Mouse (Mus musculus) R1 (cell line): ENCODE measurements around the gene 9330161L09Rik.

Source experiments
- DNase-seq: peaks from one replicate; pipeline ENCODE4 v3.0.0-alpha.2; 2018; ENCODE audit warnings: low read depth, low spot score

Gene 9330161L09Rik

DNA sequence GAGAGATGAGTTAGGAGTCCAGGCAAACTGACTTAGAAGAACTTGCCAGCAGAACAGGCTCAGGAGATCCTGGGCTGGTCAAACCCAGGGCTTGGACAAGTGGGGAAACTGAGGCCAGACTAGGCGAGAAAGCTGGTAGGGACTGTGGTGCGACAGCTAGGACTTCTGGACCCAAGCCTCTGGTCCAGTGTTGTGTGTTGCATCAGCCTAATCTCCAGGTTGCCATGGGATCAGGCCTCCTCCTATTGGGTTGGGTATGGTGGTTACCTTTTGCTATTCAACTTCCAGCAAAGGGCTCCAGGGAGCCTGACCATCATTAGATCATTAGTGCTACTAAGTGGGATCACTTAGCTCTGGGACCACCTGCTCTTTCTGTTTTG is 18.3 kb downstream of the 9330161L09Rik start:
- no peak for DNase-seq

DNA sequence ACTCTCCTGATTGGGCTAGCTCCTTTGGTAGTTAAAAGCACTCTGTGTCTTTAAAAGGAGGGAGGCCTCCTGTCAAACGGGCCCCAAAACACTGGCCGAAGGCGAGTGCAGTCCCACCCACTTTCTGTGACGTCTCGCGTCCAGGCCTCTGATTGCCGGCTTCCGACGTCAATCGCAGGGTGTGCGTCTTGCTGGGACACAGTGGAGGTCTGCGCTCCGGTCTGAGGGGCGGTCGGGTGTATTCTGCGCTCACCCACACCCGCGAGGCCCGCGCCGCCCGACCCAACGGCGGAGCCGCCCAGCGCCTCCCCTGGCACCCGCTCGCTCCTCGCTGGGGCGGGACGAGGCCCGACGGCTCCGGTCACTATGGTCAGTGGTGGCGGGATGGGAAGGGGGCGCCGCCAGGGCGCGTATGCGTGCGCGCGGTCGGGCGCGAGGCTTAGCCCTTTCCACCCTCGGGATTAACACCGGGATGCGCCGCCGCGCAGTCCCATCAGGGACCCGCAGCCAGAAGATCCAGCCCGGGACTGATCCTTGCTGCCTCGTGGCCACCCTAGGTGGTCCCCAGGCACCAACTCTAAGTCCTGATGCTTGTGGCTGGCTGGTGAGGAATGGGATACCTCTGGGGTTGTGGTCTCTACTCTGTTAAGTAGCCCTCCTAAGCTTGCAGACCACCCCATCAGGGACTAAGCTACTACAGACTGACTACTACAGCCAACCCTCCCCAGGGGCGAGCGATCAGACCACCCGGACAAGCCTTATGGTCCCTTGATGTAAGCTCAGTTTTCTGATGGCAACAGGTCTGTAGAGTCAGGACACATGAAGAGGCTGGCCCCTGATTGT is 18.9 kb downstream of the 9330161L09Rik start, which contains the start of gene Otub2:
Otub2 (plus strand) TSS at position 178 of the 843 bp plus-strand sequence.
- DNase-seq, result peak; percentile 96

DNA sequence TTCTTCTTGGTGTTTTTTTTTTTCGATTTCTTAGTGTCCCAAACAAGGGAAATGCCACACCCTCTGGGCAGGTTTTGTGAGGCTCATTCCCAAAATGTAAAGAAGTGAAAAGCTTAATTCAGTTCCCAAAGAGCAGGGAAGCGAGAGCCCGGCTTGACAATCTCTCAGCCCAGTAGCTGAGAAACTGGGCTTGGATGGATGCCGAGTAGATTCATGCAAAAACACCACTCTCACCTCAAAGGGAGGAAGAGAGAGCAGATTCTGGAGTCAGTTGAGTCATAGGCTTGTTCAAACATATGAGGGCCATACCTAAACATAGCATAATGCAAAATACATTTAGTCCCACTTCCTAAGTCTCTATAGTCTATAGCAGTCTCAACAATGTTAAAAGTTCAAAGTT is 27.4 kb downstream of the 9330161L09Rik start:
- no peak for DNase-seq

DNA sequence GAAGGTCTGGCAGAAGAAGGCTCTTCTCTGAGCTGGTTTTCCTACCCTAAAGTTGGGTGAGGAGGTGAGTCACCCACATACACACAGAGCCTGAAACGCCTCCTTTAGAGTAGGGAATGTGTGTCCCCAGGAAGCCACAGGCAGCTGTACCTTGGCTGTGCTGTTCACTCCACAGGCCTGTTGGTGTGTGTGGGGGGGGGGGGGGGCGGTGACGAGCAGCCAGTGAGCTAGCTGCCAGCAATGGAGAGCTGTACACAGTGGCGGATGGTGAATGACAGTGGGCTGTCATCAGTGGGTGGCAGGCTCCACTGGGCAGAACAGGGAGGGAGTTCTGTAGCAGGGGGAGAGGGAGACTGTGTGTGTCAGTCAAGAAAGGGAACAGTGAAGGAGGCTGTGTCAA is 30.8 kb downstream of the 9330161L09Rik start:
- no peak for DNase-seq

DNA sequence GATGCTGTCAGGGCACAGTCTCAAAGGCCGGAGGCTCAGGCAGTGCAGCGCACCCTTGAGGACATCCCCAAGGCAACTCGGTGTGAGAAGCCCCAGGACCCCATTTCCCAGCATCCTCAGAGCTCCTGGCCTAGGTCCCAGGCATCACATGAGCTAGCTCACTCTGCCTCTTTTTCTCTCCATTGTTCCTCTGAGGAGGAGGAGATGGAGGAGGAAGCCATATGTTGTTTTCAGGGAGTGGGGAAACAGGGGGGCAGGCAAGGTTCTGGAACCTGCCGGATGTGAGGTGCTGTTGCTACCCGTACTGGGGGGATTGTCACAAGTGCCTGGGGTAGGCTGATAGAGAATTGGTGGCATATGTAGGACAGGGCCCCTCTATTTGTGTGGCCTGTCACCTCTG is 31.5 kb downstream of the 9330161L09Rik start:
- DNase-seq, result no peak

DNA sequence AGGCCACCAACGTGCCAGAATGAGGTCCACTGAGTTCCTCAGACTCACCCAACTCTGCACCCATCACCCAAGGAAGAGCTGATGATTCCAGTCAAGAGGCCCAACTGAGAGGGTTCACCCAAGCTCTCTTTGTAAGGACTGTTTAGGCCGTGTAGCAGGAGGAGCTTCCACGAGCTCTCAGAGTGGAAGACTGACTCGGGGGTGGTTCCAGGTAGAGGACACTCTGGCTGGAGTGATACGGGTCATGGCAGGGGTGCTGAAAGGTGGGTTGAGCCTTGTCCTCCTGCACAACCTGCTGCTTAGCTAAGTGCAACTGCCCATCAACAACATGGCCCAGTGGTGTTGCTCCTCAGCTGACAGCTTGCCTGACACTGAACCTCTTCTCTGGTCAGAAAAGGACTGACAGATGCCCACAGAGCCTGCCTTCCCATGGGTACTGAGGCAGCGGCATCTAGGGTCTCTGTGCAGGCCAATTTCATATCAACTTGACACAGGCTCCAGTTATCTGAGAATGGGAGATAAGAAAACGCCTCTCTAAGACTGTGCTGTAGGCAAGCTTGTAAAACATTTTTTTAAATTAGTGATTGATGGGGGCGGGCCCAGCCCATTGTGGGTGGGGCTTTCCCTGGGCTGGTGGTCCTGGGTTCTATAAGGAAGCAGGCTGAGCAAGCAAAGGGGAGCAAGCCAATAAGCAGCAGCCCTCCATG is 33.9 kb downstream of the 9330161L09Rik start:
- DNase-seq, result no peak

DNA sequence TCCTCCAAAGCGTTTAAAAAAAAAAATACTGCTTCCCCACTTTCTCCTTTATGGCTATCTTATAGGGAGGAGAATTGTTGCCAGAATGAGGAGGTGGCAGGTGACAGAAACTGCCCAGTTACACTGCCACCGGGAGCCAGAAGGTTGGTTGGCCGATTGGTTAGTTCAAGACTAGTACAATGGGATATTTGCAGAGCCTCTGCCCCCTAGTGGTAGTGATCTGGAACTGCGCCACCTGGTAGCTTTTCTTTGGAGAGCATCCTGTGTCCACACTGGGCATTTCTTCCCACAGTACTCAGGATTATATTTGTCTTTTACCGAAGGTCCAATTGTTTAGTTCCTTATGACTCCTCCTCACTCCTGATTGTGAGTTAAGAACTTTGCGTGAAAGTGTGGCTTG is 35.9 kb downstream of the 9330161L09Rik start:
- peak; percentile 71 for DNase-seq

DNA sequence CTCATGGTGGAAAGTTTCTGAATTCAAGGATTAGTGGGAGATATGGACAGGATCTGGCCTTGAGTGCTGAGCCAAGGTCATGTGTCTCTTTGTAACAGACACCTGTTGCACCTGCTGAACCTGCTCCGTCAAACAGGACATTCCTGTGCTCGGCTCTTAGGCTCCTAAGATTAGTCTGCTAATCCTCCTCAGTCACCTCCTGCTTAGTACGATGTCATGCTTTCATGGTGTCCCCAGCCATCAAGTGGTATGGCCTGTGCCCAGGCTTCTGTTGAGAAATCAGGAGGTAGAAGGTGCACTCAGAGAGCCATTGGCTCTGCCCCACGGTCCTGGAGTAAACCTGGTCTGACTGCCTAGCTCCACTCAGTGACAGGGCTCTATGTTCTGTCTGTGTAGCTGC is 36.8 kb downstream of the 9330161L09Rik start:
- DNase-seq, result no peak

DNA sequence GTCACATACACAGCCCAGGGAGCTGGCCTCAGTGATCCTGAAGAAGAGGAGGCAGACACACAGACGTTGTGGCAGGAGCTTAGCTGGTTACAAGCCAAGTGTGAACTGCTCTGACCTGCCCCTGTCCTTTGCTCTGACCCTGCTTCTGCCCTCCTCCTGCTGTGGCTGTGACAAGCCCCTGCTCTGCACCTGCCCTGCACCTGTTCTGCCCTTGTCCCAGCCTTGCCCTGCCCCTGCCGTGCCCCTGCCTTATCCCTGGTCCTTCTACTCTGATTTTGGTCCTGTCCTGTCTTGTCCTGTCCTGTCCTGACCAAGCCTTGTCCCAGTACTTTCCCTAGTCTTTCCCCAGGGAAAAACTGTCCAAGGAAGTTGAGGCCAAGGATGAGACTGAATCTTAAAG is 38.8 kb downstream of the 9330161L09Rik start:
- DNase-seq, result no peak

DNA sequence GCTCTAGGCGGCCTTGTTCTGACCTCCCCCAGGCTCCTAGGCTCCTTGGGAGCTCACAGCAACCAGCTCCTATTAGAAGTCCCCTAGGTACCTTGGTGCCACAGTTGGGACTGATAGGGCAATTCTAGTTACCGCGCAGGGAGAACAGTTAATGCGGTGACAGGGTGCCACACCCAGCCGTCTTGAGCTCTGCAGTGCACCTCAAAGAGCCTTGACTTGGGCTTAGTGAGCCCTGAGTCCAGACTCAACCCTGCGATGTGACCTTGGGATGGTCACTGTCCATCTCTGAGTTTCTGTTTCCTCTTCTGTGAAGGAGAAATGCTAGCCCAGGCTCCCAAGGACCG is 39.3 kb downstream of the 9330161L09Rik start:
- DNase-seq, result no peak

DNA sequence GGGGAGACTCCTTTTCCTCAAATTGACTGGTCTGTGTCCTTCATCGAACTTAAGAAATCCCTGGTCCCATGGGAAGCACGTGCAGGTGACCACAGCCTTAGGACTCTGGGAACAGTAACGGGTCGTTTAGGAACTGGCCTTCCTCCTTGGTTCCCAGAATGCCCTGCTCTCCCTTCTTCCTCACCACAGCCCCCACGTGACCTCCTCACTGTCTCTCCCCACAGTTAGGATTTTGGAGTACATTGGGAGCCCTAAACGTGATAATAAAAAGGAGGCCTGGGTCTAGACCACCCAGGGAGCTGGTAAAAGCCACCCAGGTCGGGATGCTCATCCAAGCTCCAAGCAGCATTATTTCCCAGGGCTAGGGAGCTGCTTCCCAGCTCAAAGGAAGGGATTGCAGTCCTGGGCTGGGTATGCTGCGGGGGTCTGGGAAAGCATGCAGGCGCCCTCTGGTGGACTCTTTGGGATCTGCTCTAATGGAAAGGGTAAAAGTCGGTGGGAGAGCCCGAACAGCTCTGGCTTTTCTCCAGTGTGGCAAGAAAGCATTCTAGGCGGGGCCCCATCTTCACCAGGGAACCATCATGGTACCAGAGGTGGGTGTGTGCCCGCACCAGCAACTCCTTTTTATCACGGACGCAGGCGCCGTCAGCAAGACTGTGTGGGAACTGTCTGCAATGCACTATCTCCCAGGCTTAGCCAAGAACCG is 39.8 kb downstream of the 9330161L09Rik start:
- peak; percentile 80 for DNase-seq

DNA sequence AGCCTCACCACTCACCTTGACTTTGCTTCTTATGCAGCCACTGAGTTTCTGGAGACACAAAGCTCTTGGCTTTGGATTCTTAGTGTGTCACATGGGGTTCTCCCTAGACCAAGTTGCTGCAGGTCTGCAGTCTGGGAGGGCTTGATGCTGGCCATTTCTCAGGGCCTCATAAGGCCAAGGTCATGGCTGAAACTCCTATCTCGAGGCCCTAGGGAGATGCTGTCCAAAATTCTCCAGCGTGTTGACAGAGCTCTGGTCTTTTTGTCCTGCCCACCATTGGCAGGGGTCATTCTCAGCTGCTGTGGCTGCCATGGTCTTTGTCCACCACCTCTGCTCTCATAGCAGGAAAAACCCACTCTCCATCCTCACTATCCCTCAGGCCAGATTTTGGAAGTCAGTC is 40.4 kb downstream of the 9330161L09Rik start:
- DNase-seq, result no peak

DNA sequence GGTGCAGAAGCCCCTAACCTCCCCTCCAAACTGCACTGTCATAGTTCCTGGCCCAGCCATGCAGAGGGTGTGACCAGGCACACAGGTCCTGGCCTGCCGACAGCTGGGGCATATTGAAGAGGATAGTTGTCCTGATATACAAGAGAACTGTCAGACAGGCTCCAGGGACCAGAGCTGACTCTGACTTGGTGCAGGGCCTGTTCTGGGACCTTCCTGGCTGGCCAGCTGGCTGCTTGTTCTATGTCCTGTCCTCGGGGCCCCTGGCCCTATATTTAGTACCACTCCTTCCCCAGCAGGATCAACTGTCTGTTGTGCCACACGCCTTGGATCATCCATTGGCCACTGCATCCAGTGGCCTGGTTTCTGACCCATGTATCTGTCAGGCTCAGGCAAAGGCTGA is 45.3 kb downstream of the 9330161L09Rik start:
- no peak for DNase-seq

DNA sequence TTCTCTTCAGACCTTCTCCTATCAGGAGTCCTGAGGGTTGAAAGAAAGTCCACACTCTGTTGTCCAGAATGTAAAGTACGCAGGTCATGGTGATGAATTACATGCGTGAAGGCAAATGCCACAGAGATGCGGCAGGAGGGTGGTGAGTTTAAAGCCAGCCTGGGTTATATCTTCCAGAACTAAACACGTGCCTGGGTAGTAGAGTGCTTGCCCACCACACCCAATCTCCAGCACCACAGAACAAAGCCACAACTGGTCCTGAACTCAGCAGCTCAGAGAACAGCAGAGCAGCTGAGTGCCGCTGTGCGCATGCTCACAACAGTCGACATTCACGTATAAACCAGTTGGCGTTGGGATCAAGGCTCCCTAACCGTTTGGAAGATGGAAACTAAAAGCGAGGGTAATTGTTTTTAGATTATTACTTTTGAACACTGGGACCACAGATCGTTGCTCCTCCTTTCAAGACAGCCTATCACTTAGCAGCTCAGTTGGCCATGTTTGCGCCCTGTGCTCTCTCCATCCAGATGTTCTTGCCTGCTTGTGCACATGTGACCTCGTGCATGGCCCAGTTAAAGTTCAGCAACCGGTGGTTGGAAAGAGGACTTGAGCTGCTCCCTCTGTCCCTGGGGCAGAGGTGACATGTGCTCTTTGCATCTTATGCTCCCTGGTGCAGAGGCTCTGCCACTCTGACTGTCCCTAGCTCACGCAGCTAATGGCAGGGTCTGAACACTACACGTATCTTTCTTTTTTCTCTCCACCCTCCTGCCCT is 45.9 kb downstream of the 9330161L09Rik start:
- no peak for DNase-seq

DNA sequence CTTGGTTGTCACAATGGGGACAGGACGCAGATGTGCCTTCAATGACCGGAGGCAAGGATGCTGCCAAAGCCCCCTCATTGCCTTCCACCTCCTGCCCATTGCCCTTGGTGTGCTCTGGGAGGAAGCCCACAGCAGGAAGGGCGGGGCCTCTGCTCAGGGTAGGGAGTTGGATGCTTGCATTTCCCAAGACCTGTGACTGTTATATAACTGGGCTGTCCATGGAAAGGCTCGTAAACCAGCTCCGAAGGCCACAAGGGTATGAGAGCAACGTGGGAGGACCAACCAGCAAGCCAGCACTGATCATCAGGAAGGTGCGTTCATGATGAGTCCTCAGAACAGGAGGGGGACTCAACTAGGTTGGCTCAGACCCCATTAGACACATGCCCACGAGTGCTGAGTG is 46.8 kb downstream of the 9330161L09Rik start:
- DNase-seq, result no peak

DNA sequence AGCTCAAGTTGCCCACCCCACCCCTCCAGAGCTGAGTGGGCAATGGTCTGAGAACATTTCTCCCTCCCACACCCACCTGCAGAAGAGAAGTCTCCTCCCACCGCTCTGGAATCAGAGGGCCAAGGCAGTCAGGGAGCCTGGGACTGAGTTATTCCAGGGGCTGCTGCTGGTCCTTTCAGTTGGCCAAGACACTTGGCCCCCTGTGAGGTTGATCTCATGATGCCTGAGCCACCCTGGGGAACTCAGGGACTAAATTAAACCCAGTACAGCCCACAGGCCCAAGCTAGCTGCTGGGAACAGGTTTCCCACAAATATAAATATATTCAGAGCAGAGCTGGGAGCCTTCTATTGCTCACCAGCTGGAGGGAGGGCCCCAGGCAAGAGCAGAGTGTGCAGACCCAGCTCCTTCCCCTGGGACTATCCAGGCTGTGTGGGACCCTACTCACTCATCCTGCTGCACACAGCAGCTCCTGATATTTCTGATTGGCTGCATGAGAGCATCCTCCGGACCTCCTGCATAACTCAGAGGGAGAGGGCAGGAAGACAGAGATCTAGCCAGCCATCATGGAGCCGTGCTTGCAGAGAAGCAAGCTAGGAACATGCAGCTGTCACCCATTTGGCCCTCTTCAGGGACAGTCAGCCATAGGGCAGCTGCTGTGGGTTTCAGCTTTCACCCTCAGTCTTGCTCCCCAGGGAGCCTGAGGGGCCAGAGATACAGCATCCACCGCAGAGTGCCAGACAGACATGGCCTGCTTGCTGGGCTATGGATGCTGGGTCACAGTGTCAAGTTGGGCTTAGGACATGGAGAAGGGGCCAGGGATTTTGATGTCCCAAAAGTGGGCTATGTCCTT is 48.4 kb downstream of the 9330161L09Rik start:
- DNase-seq, result no peak

DNA sequence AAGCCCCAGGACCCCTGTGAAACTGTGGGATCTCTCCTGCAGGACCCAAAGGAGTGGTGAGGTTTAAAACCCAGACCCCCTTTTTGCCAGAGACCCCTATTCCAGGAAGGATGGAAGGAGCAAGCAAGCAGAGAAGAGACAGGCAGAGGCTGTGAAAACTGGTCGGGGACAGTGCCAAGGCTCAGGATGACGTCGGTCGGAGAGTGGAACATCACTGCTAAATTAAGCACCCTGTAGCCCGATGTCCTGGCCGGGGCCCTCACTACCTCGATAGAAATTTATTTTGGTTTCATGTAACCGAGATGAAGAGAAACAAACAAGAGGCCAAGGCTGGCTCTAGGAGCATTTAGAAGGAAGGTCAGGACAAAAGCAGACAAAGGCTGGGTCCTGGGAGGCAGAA is 49.4 kb downstream of the 9330161L09Rik start:
- no peak for DNase-seq
